Mouse (Mus musculus): ENCODE results near the gene Hdac4. TPM values are rescaled to one million over a fixed set of nuclear protein-coding genes. Genes with fewer than 3 reads are reported as not detected.

Hdac4 gene
- polyA plus RNA-seq, 1 experiment = 0.35 TPM

GRCm38 (mm10) chr1:92057068-92057467 is 138.4 kb downstream of the Hdac4 start:
- peaks cover 2% of the 10 kb centered on the region; the same call in 1 of the 2 replicates for H3K4me1 ChIP-seq (ENCODE audit: control insufficient read depth)
- no peak for TF ChIP-seq GATA1 (IDR thresholded peaks at IDR 0.05; ENCODE audit: low read length)
- no peak for TF ChIP-seq TAL1 (IDR thresholded peaks at IDR 0.05; ENCODE audit: low read length)

DNA sequence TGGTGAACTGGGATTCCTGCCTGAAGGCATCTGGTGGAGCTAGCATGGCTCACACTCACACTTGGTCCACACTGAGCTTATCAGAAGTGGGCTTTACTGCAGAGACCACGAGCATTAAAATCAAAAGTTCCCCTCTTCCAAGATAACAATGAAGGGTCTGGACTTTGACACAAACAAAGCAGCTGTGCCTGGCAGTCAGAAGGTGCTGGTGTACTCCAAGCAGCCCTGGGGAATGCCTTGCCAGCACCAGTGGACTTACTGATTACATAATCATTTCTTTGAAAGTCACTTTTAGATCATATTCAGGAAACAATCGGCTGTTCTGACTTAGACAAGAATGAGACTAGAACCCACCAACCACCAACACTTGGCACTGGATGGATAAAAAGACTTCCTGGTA is 140.3 kb downstream of the Hdac4 start:
- Histone ChIP-seq H3K4me3 (replicated peaks) (no peak overlapping the region), H3K36me3 (ENCODE audit: control insufficient read depth) (no peaks in the 10 kb centered on the region), H3K4me1 (ENCODE audit: control insufficient read depth) (no peaks in the 10 kb centered on the region; the same call in 1 of the 2 replicates), H3K27me3 (ENCODE audit: control insufficient read depth) (no peaks in the 10 kb centered on the region), H3K9me3 (ENCODE audit: control insufficient read depth, low read length) (no peaks in the 10 kb centered on the region)
- TF ChIP-seq TAL1 (IDR thresholded peaks at IDR 0.05; ENCODE audit: low read length) (no peak), GATA1 (IDR thresholded peaks at IDR 0.05; ENCODE audit: low read length) (no peak)

More at GRCm38 (mm10) chr1:92057068-92057467, 138.4 kb downstream of the Hdac4 start:
- H3K4me3 ChIP-seq (replicated peaks) = no peak overlapping the region
- no peaks in the 10 kb centered on the region for H3K9me3 ChIP-seq (ENCODE audit: control insufficient read depth, low read length)
- no peaks in the 10 kb centered on the region for H3K27me3 ChIP-seq (ENCODE audit: control insufficient read depth)
- no peaks in the 10 kb centered on the region for H3K36me3 ChIP-seq (ENCODE audit: control insufficient read depth)

GRCm38 (mm10) chr1:92052190-92052589 is 143.3 kb downstream of the Hdac4 start:
- no peaks in the 10 kb centered on the region for H3K27me3 ChIP-seq (ENCODE audit: control insufficient read depth)
- no peaks in the 10 kb centered on the region for H3K9me3 ChIP-seq (ENCODE audit: control insufficient read depth, low read length)
- H3K36me3 ChIP-seq (ENCODE audit: control insufficient read depth) = no peaks in the 10 kb centered on the region
- peaks cover 2% of the 10 kb centered on the region; the same call in 1 of the 2 replicates for H3K4me1 ChIP-seq (ENCODE audit: control insufficient read depth)
- TF ChIP-seq TAL1 (IDR thresholded peaks at IDR 0.05; ENCODE audit: low read length) (no peak), GATA1 (IDR thresholded peaks at IDR 0.05; ENCODE audit: low read length) (no peak)
- H3K4me3 ChIP-seq (replicated peaks) = no peak overlapping the region

- no peaks in the 10 kb centered on the region for H3K9me3 ChIP-seq (ENCODE audit: control insufficient read depth, low read length)
- H3K36me3 ChIP-seq (ENCODE audit: control insufficient read depth) = no peaks in the 10 kb centered on the region
- H3K27me3 ChIP-seq (ENCODE audit: control insufficient read depth) = no peaks in the 10 kb centered on the region
- peaks cover 2% of the 10 kb centered on the region; the same call in 1 of the 2 replicates for H3K4me1 ChIP-seq (ENCODE audit: control insufficient read depth)
- H3K4me3 ChIP-seq (replicated peaks) = no peak overlapping the region
- no peak for TF ChIP-seq TAL1 (IDR thresholded peaks at IDR 0.05; ENCODE audit: low read length)
- no peak for TF ChIP-seq GATA1 (IDR thresholded peaks at IDR 0.05; ENCODE audit: low read length)
Observed at GRCm38 (mm10) chr1:92051489-92052062, 143.9 kb downstream of the Hdac4 start.

DNA sequence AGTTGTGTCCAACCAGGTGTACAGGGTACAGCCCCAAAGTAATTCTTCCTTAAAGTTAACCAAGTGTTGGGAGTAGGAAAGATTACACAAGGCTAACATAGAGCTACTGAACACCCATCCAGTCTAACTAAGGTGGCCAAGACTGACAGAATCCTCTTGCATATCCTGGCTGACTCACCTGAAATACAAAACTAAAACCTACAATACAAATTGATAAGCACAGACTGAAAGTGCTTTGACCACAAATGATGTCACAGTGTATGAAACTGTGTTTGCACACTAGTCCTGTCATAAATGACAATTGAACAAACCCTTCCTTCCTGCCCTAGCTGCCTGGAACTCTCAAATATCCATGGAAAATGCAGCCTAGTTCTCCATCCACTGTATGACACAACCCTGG is 144.5 kb downstream of the Hdac4 start:
- H3K36me3 ChIP-seq (ENCODE audit: control insufficient read depth) = no peaks in the 10 kb centered on the region
- H3K4me3 ChIP-seq (replicated peaks) = no peak overlapping the region
- TF ChIP-seq GATA1 (IDR thresholded peaks at IDR 0.05; ENCODE audit: low read length) = no peak
- no peak for TF ChIP-seq TAL1 (IDR thresholded peaks at IDR 0.05; ENCODE audit: low read length)
- H3K27me3 ChIP-seq (ENCODE audit: control insufficient read depth) = no peaks in the 10 kb centered on the region
- H3K4me1 ChIP-seq (ENCODE audit: control insufficient read depth) = peaks cover 2% of the 10 kb centered on the region; the same call in 1 of the 2 replicates
- no peaks in the 10 kb centered on the region for H3K9me3 ChIP-seq (ENCODE audit: control insufficient read depth, low read length)

- H3K9me3 ChIP-seq (ENCODE audit: control insufficient read depth, low read length) = no peaks in the 10 kb centered on the region
- peaks cover 2% of the 10 kb centered on the region; the same call in 1 of the 2 replicates for H3K4me1 ChIP-seq (ENCODE audit: control insufficient read depth)
- H3K4me3 ChIP-seq (replicated peaks) = no peak overlapping the region
- H3K27me3 ChIP-seq (ENCODE audit: control insufficient read depth) = no peaks in the 10 kb centered on the region
- TF ChIP-seq GATA1 (IDR thresholded peaks at IDR 0.05; ENCODE audit: low read length) (no peak), TAL1 (IDR thresholded peaks at IDR 0.05; ENCODE audit: low read length) (no peak)
- H3K36me3 ChIP-seq (ENCODE audit: control insufficient read depth) = no peaks in the 10 kb centered on the region
Observed at GRCm38 (mm10) chr1:92050566-92050965, 144.9 kb downstream of the Hdac4 start.

GRCm38 (mm10) chr1:92048415-92049354 is 146.8 kb downstream of the Hdac4 start:
- no peaks in the 10 kb centered on the region for H3K36me3 ChIP-seq (ENCODE audit: control insufficient read depth)
- no peaks in the 10 kb centered on the region for H3K27me3 ChIP-seq (ENCODE audit: control insufficient read depth)
- no peak overlapping the region for H3K4me3 ChIP-seq (replicated peaks)
- H3K9me3 ChIP-seq (ENCODE audit: control insufficient read depth, low read length) = no peaks in the 10 kb centered on the region
- peaks cover 2% of the 10 kb centered on the region; the same call in 1 of the 2 replicates for H3K4me1 ChIP-seq (ENCODE audit: control insufficient read depth)
- TF ChIP-seq GATA1 (IDR thresholded peaks at IDR 0.05; ENCODE audit: low read length) (no peak), TAL1 (IDR thresholded peaks at IDR 0.05; ENCODE audit: low read length) (no peak)

GRCm38 (mm10) chr1:92045671-92046070 is 149.8 kb downstream of the Hdac4 start:
- peaks cover 2% of the 10 kb centered on the region; the same call in 1 of the 2 replicates for H3K4me1 ChIP-seq (ENCODE audit: control insufficient read depth)

GRCm38 (mm10) chr1:92044868-92045267 is 150.6 kb downstream of the Hdac4 start:
- no peaks in the 10 kb centered on the region for H3K9me3 ChIP-seq (ENCODE audit: control insufficient read depth, low read length)
- TF ChIP-seq GATA1 (IDR thresholded peaks at IDR 0.05; ENCODE audit: low read length) = no peak
- TF ChIP-seq TAL1 (IDR thresholded peaks at IDR 0.05; ENCODE audit: low read length) = no peak
- H3K4me1 ChIP-seq (ENCODE audit: control insufficient read depth) = 0 out of 2 replicates have a peak, but pooled peaks cover 2% of the 10 kb centered on the region
- no peak overlapping the region for H3K4me3 ChIP-seq (replicated peaks)
- H3K27me3 ChIP-seq (ENCODE audit: control insufficient read depth) = no peaks in the 10 kb centered on the region
- H3K36me3 ChIP-seq (ENCODE audit: control insufficient read depth) = no peaks in the 10 kb centered on the region

More at GRCm38 (mm10) chr1:92045671-92046070, 149.8 kb downstream of the Hdac4 start:
- H3K4me3 ChIP-seq (replicated peaks) = no peak overlapping the region
- no peaks in the 10 kb centered on the region for H3K27me3 ChIP-seq (ENCODE audit: control insufficient read depth)
- H3K36me3 ChIP-seq (ENCODE audit: control insufficient read depth) = no peaks in the 10 kb centered on the region
- no peaks in the 10 kb centered on the region for H3K9me3 ChIP-seq (ENCODE audit: control insufficient read depth, low read length)
- TF ChIP-seq GATA1 (IDR thresholded peaks at IDR 0.05; ENCODE audit: low read length) = no peak
- TF ChIP-seq TAL1 (IDR thresholded peaks at IDR 0.05; ENCODE audit: low read length) = no peak
